Mouse (Mus musculus) bone marrow, adult 2 months (tissue): ENCODE measurements around the gene Tm6sf1.

Experiments
- CTCF ChIP-seq: fragments of 200-500 bp; IDR thresholded peaks from 2 replicates; pipeline ENCODE4 v1.5.1; 2011; ENCODE audit warnings: low read length, control low read depth; ENCODE audit not compliant: control insufficient read depth, insufficient read depth
- POLR2A ChIP-seq: fragments of 200-500 bp; IDR thresholded peaks from 2 replicates; pipeline ENCODE4 v1.6.1; 2011; ENCODE audit warnings: low read depth, mild to moderate bottlenecking, control low read depth, low read length, borderline replicate concordance; ENCODE audit not compliant: control insufficient read depth

GRCm38 (mm10) chr7:81856221-81856620, 2.6 kb upstream of the Tm6sf1 start:
- TF ChIP-seq CTCF (no peak), POLR2A (no peak)
